Mouse (Mus musculus) granulocyte monocyte progenitor cell, adult 5-6 weeks (primary cell): ENCODE results near the gene Arl6ip4. TPM values are rescaled to one million over a fixed set of nuclear protein-coding genes. Genes with fewer than 3 reads are reported as not detected.

Experiments used
- ATAC-seq: replicated peaks from 2 replicates; pipeline ENCODE4 v1.8.0; 2016; ENCODE audit warnings: mild to moderate bottlenecking, moderate TSS enrichment, inconsistent platforms; ENCODE audit not compliant: poor library complexity, severe bottlenecking
- total RNA-seq, 2 experiments: library from RNA; stranded (forward) in 1 of 2; stranded (reverse) in 1 of 2; fragments of 200-712, 200-1000 nt in 1 of 2; fragments of >200 nt in 1 of 2; fragmentation: Nextera tagmentation in 1 of 2; gene quantifications; 2 replicates each; pipeline ENCODE4 v1.2.3; 2014 to 2017

The Arl6ip4 gene
- total RNA-seq, 2 experiments from 2014 or later: 65.3 to 89.7 TPM

DNA sequence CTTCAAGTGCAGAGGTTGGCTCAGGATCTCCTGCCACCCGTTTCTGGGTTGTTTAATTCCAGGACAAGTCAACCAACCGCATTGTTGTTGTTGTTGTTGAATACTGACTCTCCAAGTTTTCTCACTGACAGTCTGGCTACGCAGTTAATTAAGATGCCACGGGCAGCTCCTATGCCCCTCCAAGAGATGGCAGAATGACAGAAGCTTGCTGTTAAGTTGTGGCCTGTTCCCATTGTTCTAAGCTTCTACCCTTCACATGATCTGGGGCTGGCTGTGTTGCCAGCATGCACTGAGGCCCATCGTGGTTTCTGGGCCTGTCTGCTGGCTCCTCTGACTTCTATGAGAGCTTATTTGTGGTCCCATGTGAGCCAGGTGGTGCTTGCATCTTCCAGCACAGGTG lies 18.4 kb downstream of the Arl6ip4 start:
- no peak for ATAC-seq

DNA sequence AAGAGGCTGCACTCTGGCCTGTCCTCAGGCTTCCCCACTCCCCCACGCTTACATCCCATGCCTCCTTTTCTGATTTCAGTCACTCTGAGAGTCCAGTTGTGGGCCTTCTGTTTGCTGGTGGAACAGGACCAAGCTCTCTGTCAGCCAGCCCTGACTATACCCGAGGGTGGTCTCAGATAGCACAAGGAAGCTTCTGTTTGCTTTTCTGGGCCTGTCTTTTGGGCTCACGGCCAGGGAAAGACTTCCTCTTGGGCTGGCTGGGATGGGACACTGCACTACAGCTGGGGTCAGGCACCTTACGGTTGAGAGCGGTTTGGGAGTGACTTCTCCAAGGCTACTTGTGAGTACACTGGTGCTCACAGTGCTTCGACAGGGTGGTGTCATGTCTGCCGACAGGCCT lies 22.2 kb downstream of the Arl6ip4 start:
- ATAC-seq: no peak

DNA sequence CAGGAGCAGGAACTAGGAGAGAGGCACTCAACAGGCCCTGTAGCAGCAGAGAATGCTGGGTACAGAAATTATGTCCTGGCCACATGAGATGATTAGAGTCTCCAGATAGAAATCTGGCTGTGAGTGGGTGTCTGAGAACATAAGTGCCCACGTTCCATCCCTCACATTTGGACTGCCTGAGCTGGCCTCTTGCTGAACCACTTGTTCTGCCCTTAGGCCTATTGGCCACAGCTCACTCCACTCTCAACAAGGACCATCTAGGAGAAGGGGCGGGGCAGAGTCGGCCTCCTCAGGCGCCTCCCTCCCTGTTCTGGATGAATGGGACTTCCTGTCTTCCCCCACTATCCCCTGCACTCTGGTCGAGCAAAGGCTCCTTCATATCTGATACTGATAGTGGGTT lies 33.1 kb downstream of the Arl6ip4 start:
- no peak for ATAC-seq

DNA sequence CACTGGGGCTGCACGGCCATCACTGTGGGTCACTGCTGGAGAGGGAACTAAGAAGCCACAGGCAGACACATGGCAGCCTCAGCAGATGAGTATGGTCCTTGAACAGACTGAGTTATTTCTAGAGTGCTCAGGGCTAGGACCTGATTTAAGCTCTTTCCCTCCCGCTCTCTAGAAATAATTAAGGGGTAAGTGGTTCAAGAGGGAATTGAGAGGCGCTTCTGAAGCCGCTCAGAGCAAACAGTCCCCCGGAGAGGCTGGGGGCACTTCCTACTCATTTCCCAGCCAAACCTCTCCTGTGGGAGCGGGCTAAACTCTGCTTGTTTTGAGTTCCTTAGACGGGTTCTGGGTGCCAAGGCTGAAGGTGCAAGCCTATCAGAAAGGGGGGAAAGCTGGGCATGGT lies 35.0 kb downstream of the Arl6ip4 start:
- no peak for ATAC-seq

DNA sequence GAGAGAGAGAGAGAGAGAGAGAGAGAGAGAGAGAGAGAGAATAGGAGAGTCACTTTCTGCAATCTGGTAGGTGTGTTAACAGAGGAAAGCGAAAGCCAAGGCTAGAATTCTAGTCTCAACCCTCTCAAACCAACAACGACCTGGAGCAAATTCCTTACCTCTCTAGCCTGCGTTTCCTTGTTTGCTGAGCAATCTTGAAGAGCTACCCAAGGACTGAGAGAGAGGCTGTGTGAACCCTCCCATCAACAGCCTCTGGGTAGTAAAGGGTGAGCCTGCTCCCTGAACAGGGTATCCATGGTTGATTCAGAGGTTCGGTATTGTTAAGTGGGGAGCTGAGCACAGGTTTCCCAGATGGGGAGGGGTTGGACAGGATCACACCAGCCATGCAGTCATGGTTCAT lies 36.8 kb downstream of the Arl6ip4 start:
- ATAC-seq: no peak

DNA sequence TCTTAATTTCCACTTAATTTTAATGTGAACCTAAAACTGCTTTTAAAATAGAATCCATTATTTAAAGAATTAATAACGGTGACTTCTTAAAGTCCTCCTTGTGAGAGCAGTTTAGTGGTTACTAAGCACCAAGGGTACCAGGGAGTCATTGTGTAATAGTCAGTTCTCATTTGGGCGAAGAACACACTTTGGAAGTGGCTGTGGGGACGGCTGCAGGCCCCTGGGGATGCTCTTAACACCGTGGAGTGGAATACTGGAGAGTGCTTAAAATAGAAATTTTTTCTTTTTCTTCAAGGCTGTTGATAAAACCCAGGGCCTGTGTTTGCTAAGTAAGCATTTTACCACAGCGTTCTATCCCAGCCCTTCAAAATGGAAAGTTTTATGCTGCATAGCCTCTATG lies 40.1 kb downstream of the Arl6ip4 start:
- ATAC-seq: no peak

DNA sequence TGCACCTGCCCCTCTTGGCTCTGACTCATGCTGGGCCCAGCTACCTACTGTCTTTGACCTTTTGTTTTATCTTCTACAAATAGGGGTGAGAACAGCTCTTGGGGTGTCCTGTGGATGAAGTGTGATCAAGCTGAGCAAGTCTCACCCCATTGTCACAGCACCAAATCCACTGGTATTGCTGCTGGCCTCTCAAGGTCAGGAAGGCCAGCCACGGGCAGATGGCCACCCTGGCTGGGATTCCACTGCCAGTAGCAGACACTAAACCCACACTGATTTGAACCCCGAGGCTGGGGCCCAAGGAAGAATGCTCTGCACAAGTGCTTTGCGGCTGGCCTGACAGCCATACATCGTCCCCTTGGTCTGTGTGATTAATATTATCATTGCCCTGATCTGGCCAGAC lies 42.4 kb downstream of the Arl6ip4 start:
- ATAC-seq: no peak

DNA sequence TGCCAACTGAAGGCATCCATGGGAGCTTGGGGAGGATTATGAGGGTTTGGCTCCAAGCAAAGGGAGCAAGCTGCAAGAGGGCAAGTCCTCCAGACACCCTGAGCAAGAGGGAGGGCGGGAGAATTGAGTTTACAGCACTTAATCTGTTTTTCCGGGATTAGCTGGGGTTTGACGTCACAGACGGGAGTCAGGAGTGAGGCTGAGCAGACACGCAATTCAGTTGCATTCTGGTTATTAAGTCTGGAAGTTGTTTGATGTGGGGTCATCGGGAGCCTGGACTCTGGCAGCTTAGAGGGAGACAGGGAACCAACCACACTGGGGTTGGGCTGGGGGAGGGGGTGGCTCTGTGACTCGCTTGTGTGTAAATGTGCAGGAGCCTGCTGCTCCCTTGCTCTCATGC lies 43.6 kb downstream of the Arl6ip4 start:
- no peak for ATAC-seq

DNA sequence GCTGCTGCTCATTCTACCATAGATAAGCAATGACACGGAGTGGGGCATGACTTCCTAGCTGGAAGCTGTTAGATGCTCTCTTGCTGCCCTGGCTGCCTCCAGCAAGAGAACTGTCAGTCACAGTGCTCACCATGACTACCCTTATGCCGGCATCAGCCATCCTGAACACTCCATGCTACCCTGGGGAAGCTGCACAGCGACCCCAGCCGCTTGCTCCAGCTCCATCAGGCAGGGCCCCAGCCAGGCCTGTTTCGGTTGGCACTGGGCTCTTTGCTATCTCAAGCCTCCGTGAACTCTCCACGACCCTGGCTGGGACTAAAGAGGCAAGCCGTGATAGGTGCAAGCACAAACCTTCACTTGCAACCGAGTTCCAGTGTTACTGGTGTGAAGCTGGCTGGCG lies 45.9 kb downstream of the Arl6ip4 start:
- ATAC-seq: no peak

DNA sequence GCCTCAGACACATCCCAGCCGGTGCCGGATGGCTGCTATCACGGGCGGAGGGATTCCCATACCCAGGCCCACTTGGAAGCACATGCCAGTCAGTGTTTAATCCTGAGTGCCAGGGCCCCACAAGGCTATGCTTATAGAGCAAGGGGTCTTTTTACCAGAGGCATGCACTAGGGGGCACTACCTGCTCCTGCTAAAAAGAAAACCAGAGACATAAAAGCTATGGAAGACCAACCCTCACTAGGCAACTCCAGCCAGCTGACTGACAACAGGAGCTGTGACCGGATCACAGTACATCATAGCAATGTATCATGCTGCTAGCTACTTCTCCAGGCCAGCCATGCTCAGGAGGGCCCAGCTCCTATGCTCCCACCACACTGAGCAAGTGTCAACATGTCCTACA lies 46.7 kb downstream of the Arl6ip4 start:
- ATAC-seq: peak; percentile 41

DNA sequence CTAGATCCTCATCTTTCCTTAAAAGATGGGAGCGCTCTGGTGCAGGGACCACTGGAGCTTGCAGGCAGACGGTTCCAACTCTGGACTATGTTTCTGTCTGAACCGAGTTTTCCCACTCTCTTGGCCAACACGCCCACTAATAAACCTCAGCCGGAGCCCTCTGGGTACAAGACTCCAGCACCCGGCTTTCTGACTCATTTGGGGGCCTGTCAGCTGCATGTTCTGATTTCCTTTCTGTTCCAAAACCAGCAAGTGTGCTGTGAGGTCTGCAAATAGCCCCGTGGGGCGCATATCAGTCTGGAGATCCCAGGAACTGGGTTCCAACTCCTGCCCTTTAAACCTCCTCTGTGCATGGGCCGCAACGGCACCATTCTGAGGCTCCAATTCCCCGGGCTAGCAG lies 47.6 kb downstream of the Arl6ip4 start:
- no peak for ATAC-seq

DNA sequence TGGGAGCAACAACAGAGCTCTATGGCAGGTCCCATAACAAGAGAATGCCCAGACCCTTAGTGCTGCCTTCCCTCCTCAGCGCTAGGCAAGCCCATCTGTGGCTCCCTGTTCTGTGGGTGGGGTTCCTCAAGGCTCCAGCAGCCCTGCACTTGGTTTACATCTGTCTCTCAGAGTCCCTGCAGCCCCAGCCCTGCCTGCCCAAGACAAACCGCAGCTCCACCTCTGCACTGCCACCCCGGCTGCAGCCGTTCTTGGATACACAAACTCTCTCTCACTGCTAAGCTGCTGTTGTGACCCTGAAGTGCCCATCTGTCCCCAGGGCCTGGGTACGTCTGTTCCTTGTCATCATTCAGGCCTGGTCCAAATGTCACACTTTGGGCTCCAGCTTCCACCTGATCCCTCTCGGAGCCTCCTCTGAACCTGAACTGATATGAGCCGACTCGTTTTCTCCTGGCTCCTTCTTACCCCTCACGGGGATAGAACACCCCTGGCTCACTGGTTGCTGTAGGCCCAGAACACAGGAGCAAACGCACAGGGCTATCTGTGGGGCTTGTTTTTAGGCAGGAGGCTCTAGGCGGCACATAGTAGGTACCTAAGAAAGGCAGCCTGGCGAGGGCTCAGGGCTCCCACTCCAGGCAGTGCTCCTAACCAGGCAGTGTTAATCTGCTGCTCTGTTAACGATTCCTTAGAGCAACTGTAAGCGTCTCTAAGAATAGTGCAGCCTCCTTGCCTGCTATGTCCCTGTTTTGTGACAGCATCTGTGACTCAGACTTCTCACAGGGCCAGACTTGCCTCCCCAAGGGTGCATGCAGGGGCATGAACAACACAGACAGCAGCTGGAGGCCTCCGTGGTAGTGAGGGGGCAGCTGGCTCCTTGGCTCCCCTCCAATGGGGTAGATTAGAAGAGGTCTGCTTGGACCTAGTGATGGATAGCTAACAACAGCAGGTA lies 50.0 kb downstream of the Arl6ip4 start:
- peak; percentile 60; the same call in 1 of the 2 replicates for ATAC-seq

DNA sequence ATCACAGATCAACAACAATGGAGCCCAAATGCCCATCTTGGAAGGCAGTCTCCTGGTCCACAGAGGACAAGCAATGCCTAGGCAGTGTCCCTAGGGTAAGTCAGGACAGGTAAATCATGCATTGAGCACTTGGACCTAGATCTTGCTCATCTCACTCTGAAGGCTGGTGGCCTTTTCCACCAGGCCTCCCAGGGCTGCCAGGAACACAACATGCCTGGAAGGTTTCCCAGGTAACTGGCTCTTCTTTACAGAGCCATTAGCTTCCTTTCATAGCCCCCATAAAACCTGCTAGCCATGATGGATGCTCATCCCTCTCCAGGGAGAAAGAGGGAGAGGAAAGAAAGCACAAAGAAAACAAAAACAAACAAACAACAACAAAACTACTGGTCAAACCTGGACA lies 50.9 kb downstream of the Arl6ip4 start:
- no peak for ATAC-seq

DNA sequence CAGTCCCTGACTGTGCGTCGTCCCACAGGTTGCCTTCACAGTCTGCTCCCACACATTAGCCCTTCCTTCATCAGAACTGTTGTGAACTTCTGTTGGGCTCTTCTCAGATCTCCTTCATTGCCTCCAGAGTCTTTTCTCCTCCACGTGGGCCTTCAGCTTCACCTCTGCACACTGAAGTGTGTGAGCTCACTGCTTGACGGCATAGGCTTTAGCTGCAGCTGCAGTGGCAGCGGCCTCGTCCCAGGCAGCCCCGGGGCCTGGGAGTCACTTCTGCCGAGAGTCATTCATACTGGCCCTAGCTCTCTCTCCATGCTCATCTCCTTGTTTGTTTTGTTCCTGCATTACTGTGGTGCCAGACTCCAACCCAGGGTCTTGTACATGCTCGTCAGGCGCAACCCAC lies 51.7 kb downstream of the Arl6ip4 start:
- no peak for ATAC-seq

Other genes starting within 250 kb of the Arl6ip4 start
- not detected in 2 replicates for gene Hcar1, start 236.1 kb upstream of the Arl6ip4 start, total RNA-seq (2014; fragmentation: Nextera tagmentation)
- gene Hcar1, start 236.1 kb upstream of the Arl6ip4 start, total RNA-seq (2017): not detected in 2 replicates
- 67.5 and 72.9 TPM in 2 replicates for gene Denr, start 208.9 kb upstream of the Arl6ip4 start, total RNA-seq (2014; fragmentation: Nextera tagmentation)
- gene Denr, start 208.9 kb upstream of the Arl6ip4 start, total RNA-seq (2017): 76.4 and 100.0 TPM in 2 replicates
- gene Gm43518, start 188.7 kb upstream of the Arl6ip4 start, total RNA-seq (2014; fragmentation: Nextera tagmentation): not detected in 2 replicates
- not detected in 2 replicates for gene Gm43518, start 188.7 kb upstream of the Arl6ip4 start, total RNA-seq (2017)
- gene Ccdc62, start 185.4 kb upstream of the Arl6ip4 start, total RNA-seq (2014; fragmentation: Nextera tagmentation): 0.34 and 2.6 TPM in 2 replicates
- 0.10 and 5.3 TPM in 2 replicates for gene Ccdc62, start 185.4 kb upstream of the Arl6ip4 start, total RNA-seq (2017)
- gene Hip1r, start 142.5 kb upstream of the Arl6ip4 start, total RNA-seq (2014; fragmentation: Nextera tagmentation): 11.5 and 39.3 TPM in 2 replicates
- 10.1 and 16.9 TPM in 2 replicates for gene Hip1r, start 142.5 kb upstream of the Arl6ip4 start, total RNA-seq (2017)
- gene Vps37b, start 83.8 kb upstream of the Arl6ip4 start, total RNA-seq (2014; fragmentation: Nextera tagmentation): 7.6 and 11.1 TPM in 2 replicates
- 9.5 and 11.6 TPM in 2 replicates for gene Vps37b, start 83.8 kb upstream of the Arl6ip4 start, total RNA-seq (2017)
- 0.71 and 0.96 TPM in 2 replicates for gene Abcb9, start 20.3 kb upstream of the Arl6ip4 start, total RNA-seq (2014; fragmentation: Nextera tagmentation)
- 0.73 and 2.7 TPM in 2 replicates for gene Abcb9, start 20.3 kb upstream of the Arl6ip4 start, total RNA-seq (2017)
- gene Ogfod2, start 3.8 kb upstream of the Arl6ip4 start, total RNA-seq (2014; fragmentation: Nextera tagmentation): 8.9 and 12.1 TPM in 2 replicates
- 14.9 and 18.6 TPM in 2 replicates for gene Ogfod2, start 3.8 kb upstream of the Arl6ip4 start, total RNA-seq (2017)
- 8.8 and 10.4 TPM in 2 replicates for gene Pitpnm2, start 133.7 kb downstream of the Arl6ip4 start, total RNA-seq (2014; fragmentation: Nextera tagmentation)
- 3.1 and 4.1 TPM in 2 replicates for gene Pitpnm2, start 133.7 kb downstream of the Arl6ip4 start, total RNA-seq (2017)
- gene Mphosph9, start 211.9 kb downstream of the Arl6ip4 start, total RNA-seq (2014; fragmentation: Nextera tagmentation): 15.9 and 20.8 TPM in 2 replicates
- 20.0 and 20.4 TPM in 2 replicates for gene Mphosph9, start 211.9 kb downstream of the Arl6ip4 start, total RNA-seq (2017)
- 11.3 and 15.5 TPM in 2 replicates for gene 2810006K23Rik, start 212.0 kb downstream of the Arl6ip4 start, total RNA-seq (2014; fragmentation: Nextera tagmentation)
- gene 2810006K23Rik, start 212.0 kb downstream of the Arl6ip4 start, total RNA-seq (2017): 16.8 and 21.7 TPM in 2 replicates
- gene Cdk2ap1, start 247.0 kb downstream of the Arl6ip4 start, total RNA-seq (2014; fragmentation: Nextera tagmentation): 268 and 302 TPM in 2 replicates
- gene Cdk2ap1, start 247.0 kb downstream of the Arl6ip4 start, total RNA-seq (2017): 157 and 185 TPM in 2 replicates